Mouse (Mus musculus) cerebellum, postnatal 36 days (tissue): Measurements from ENCODE around the gene Slc6a9.

Source experiments
- DNase-seq, 2 experiments: peaks; one replicate each; pipeline ENCODE4 v3.0.0; 2021 to 2022; ENCODE audit warnings: mixed read lengths in 2 of 2

Gene Slc6a9

GRCm38 (mm10) chr4:117882701-117883691 is 48.7 kb downstream of the Slc6a9 start, which contains the start of gene B4galt2:
TSS of gene B4galt2 (minus strand) at chr4:117883487.
- DNase-seq: peak; percentile 56 to 74

GRCm38 (mm10) chr4:117884146-117884545 is 49.8 kb downstream of the Slc6a9 start:
- no peak for DNase-seq

GRCm38 (mm10) chr4:117885093-117885492 is 50.8 kb downstream of the Slc6a9 start:
- no peak for DNase-seq

- no peak for DNase-seq
Measured at GRCm38 (mm10) chr4:117885994-117886393, 51.7 kb downstream of the Slc6a9 start.

GRCm38 (mm10) chr4:117886644-117887043 is 52.3 kb downstream of the Slc6a9 start:
- peak in 1 of 2 experiments; percentile 30 for DNase-seq

- peak; percentile 96 to 97 for DNase-seq
Measured at GRCm38 (mm10) chr4:117887133-117887532, 52.8 kb downstream of the Slc6a9 start, which contains the start of gene Atp6v0b. TSS of gene Atp6v0b (minus strand) at chr4:117887333.

GRCm38 (mm10) chr4:117887920-117888319 is 53.6 kb downstream of the Slc6a9 start:
- no peak for DNase-seq

GRCm38 (mm10) chr4:117889471-117889870 is 55.2 kb downstream of the Slc6a9 start:
- no peak for DNase-seq

GRCm38 (mm10) chr4:117890031-117890430 is 55.7 kb downstream of the Slc6a9 start:
- no peak for DNase-seq

- no peak for DNase-seq
Measured at GRCm38 (mm10) chr4:117890750-117891149, 56.4 kb downstream of the Slc6a9 start.

- DNase-seq: peak; percentile 81 to 86
Measured at GRCm38 (mm10) chr4:117891738-117892161, 57.4 kb downstream of the Slc6a9 start, which contains the start of gene Dph2. TSS of gene Dph2 (minus strand) at chr4:117892032.

GRCm38 (mm10) chr4:117893376-117893775 is 59.1 kb downstream of the Slc6a9 start:
- no peak for DNase-seq

- peak in 1 of 2 experiments; percentile 57 for DNase-seq
Measured at GRCm38 (mm10) chr4:117894601-117895000, 60.3 kb downstream of the Slc6a9 start.

GRCm38 (mm10) chr4:117895339-117895738 is 61.0 kb downstream of the Slc6a9 start:
- no peak for DNase-seq

GRCm38 (mm10) chr4:117896031-117896430 is 61.7 kb downstream of the Slc6a9 start:
- DNase-seq: peak; percentile 71 to 78

GRCm38 (mm10) chr4:117898111-117898510 is 63.8 kb downstream of the Slc6a9 start:
- no peak for DNase-seq

- no peak for DNase-seq
Measured at GRCm38 (mm10) chr4:117904094-117904493, 69.8 kb downstream of the Slc6a9 start.

GRCm38 (mm10) chr4:117904761-117905160 is 70.5 kb downstream of the Slc6a9 start:
- no peak for DNase-seq

GRCm38 (mm10) chr4:117906196-117906595 is 71.9 kb downstream of the Slc6a9 start:
- peak in 1 of 2 experiments; percentile 31 for DNase-seq

GRCm38 (mm10) chr4:117908834-117909453 is 74.6 kb downstream of the Slc6a9 start:
- peak in 1 of 2 experiments; percentile 15 for DNase-seq

GRCm38 (mm10) chr4:117912131-117912561 is 77.8 kb downstream of the Slc6a9 start:
- DNase-seq: peak; percentile 73 to 75

GRCm38 (mm10) chr4:117912685-117913273 is 78.5 kb downstream of the Slc6a9 start:
- DNase-seq: peak in 1 of 2 experiments; percentile 29

GRCm38 (mm10) chr4:117913421-117913820 is 79.1 kb downstream of the Slc6a9 start:
- DNase-seq: peak; percentile 83 to 87
